Comparison of ENCODE assay signal across 21 mouse cellular contexts in genomic region chr7:91603561-91603960, GRCm38 (mm10).
DNase-seq lines count a peak whose midpoint lies in the region; ATAC-seq lines count a peak whose summit lies in the region.
"Had no signal": no experiment of that assay in that cellular context is flagged by ENCODE, and none has a peak within 500 bp of the region (broad histone marks: within the 10 kb centered on the region; RNA-seq: fewer than 3 reads in every experiment).

No protein-coding gene starts in this region.

- no peaks in the 10 kb centered on the region for H3K9me3 ChIP-seq in hindbrain, embryonic 15.5 days
- no peaks in the 10 kb centered on the region for H3K9me3 ChIP-seq in hindbrain, embryonic 10.5 days
- no peaks in the 10 kb centered on the region for H3K9me3 ChIP-seq in midbrain, embryonic 16.5 days (replicated peaks; ENCODE audit: control insufficient read depth, low read length, poor library complexity, severe bottlenecking)
- H3K9me3 ChIP-seq: embryonic facial prominence, embryonic 12.5 days; forebrain, embryonic 15.5 days; heart, embryonic 10.5 days had no signal

- no peaks in the 10 kb centered on the region for H3K27me3 ChIP-seq in hindbrain, embryonic 15.5 days
- no peaks in the 10 kb centered on the region for H3K27me3 ChIP-seq in hindbrain, embryonic 10.5 days (ENCODE audit: insufficient read depth, poor library complexity, severe bottlenecking)
- H3K27me3 ChIP-seq in midbrain, embryonic 16.5 days (ENCODE audit: control insufficient read depth, insufficient read depth, low read depth, low read length) = no peaks in the 10 kb centered on the region
- H3K27me3 ChIP-seq: CH12.LX; embryonic facial prominence, embryonic 12.5 days; forebrain, embryonic 15.5 days had no signal

- H3K4me1 ChIP-seq in hindbrain, embryonic 15.5 days (replicated peaks) = 0 out of 2 replicates have a peak, but pooled peaks cover 9% of the 10 kb centered on the region
- no peaks in the 10 kb centered on the region for H3K4me1 ChIP-seq in hindbrain, embryonic 10.5 days (replicated peaks)
- H3K4me1 ChIP-seq in midbrain, embryonic 16.5 days (ENCODE audit: control insufficient read depth, insufficient read depth, low read length) = 0 out of 2 replicates have a peak, but pooled peaks cover 3% of the 10 kb centered on the region
- H3K4me1 ChIP-seq: embryonic facial prominence, embryonic 12.5 days; forebrain, embryonic 15.5 days; heart, embryonic 10.5 days had no signal

- H3K36me3 ChIP-seq in hindbrain, embryonic 15.5 days = no peaks in the 10 kb centered on the region
- H3K36me3 ChIP-seq in hindbrain, embryonic 10.5 days = no peaks in the 10 kb centered on the region
- no peaks in the 10 kb centered on the region for H3K36me3 ChIP-seq in midbrain, embryonic 16.5 days (ENCODE audit: control insufficient read depth, insufficient read depth, low read length)
- H3K36me3 ChIP-seq: embryonic facial prominence, embryonic 12.5 days; forebrain, embryonic 15.5 days; heart, embryonic 10.5 days had no signal

- no peak overlapping the region for H3K4me3 ChIP-seq in hindbrain, embryonic 15.5 days
- no peak overlapping the region for H3K4me3 ChIP-seq in hindbrain, embryonic 10.5 days
- H3K4me3 ChIP-seq in midbrain, embryonic 16.5 days (ENCODE audit: low read depth, low read length) = no peak overlapping the region
- H3K4me3 ChIP-seq: embryonic facial prominence, embryonic 12.5 days; forebrain, embryonic 15.5 days; heart, embryonic 10.5 days had no signal

- DNase-seq in hindbrain, embryonic 10.5 days (ENCODE audit: low spot score) = no peak
- DNase-seq in left cerebral cortex, postnatal 4 days = peak; percentile 7
- DNase-seq in left cerebral cortex, adult 8-10 months (ENCODE audit: low spot score in 2 of 2) = no peak
- peak; percentile 7 for DNase-seq in cerebellum, adult 11-12 months
- DNase-seq in cerebellum, postnatal 10 days = peak; percentile 51 to 61
- DNase-seq in heart, postnatal 36 days = no peak
- DNase-seq: adrenal gland, postnatal 14 days; gastrocnemius, postnatal 10 days; heart, adult 18-20 months; heart, postnatal 10 days; kidney, adult 8-10 months had no signal

- WGBS in hindbrain, embryonic 15.5 days = 55% methylated on average over 4 of the region's 4 CpGs
- WGBS in hindbrain, embryonic 10.5 days = 77% methylated on average over 4 of the region's 4 CpGs
- 75% methylated on average over 4 of the region's 4 CpGs for WGBS in midbrain, embryonic 16.5 days

- no peak overlapping the region for H3K4me2 ChIP-seq in hindbrain, embryonic 15.5 days
- no peak overlapping the region for H3K4me2 ChIP-seq in midbrain, embryonic 16.5 days (ENCODE audit: low read length)
- H3K4me2 ChIP-seq: embryonic facial prominence, embryonic 12.5 days; forebrain, embryonic 15.5 days had no signal

- no peak overlapping the region for H3K9ac ChIP-seq in hindbrain, embryonic 15.5 days
- no peak overlapping the region for H3K9ac ChIP-seq in midbrain, embryonic 16.5 days (ENCODE audit: low read depth, low read length)
- H3K9ac ChIP-seq: embryonic facial prominence, embryonic 12.5 days; forebrain, embryonic 15.5 days had no signal

- H3K27ac ChIP-seq in hindbrain, embryonic 15.5 days (replicated peaks) = peak overlapping the region; percentile 24; the same call in 1 of the 2 replicates
- no peak overlapping the region for H3K27ac ChIP-seq in hindbrain, embryonic 10.5 days
- no peak overlapping the region for H3K27ac ChIP-seq in midbrain, embryonic 16.5 days (ENCODE audit: low read length)
- H3K27ac ChIP-seq: embryonic facial prominence, embryonic 12.5 days; forebrain, embryonic 15.5 days; heart, embryonic 10.5 days had no signal

- intact Hi-C loops in left cerebral cortex, postnatal 4 days (cut with DNase I) = no loop called here
- intact Hi-C loops in heart, postnatal 36 days (cut with DNase I) = no loop called here

- ATAC-seq in hindbrain, embryonic 15.5 days (ENCODE audit: low FRiP score, low read depth) = 0 out of 2 replicates have a peak, but pooled peaks have one; percentile 45
- no peak for ATAC-seq in midbrain, embryonic 16.5 days
- ATAC-seq: activated CD4-positive, CD25-positive, alpha-beta regulatory T cell, adult 4 months; forebrain, embryonic 15.5 days; inflammation-experienced regulatory T-cells, adult 6 months; intestine, postnatal 0 days; Patski had no signal

Comparison
In these comparisons a context has a peak if more than half of its experiments do, and no peak if none do; other contexts are left out.
1. DNase-seq: peak in left cerebral cortex, postnatal 4 days (single experiment), cerebellum, adult 11-12 months (single experiment) and cerebellum, postnatal 10 days (2 of 2); none in hindbrain, embryonic 10.5 days (single experiment), left cerebral cortex, adult 8-10 months (0 of 2) and heart, postnatal 36 days (0 of 2).